Mouse (Mus musculus) liver, embryonic 16.5 days (tissue): Measurements from ENCODE around the gene Ranbp3l. TPM values are rescaled to one million over a fixed set of nuclear protein-coding genes. Genes with fewer than 3 reads are reported as not detected.

Experiments used
- ATAC-seq: fragments of 200-750 bp; cut with Nextera tagmentation; 2 replicates; pipeline ENCODE4 v1.8.0; 2017; ENCODE audit warnings: low read depth, mild to moderate bottlenecking, moderate number of reproducible peaks, moderate library complexity
- H3K27ac ChIP-seq: fragments of 300-500 bp; sonication (generic); 2 replicates; pipeline ENCODE4 v1.5.1; 2014; ENCODE audit warnings: mild to moderate bottlenecking, low read length
- H3K27me3 ChIP-seq: fragments of 300-500 bp; sonication (generic); 2 replicates; pipeline ENCODE4 v1.6.1; 2014; ENCODE audit warnings: low read depth, low read length, mixed read lengths; ENCODE audit not compliant: control insufficient read depth, insufficient read depth
- H3K36me3 ChIP-seq: fragments of 300-500 bp; sonication (generic); 2 replicates; pipeline ENCODE4 v1.6.1; 2014; ENCODE audit warnings: mild to moderate bottlenecking; ENCODE audit not compliant: control insufficient read depth, insufficient read depth
- H3K4me1 ChIP-seq: fragments of 300-500 bp; sonication (generic); 2 replicates; pipeline ENCODE4 v1.6.1; 2014; ENCODE audit warnings: low read depth, low read length, mixed read lengths; ENCODE audit not compliant: control insufficient read depth
- H3K4me2 ChIP-seq: fragments of 300-500 bp; sonication (generic); 2 replicates; pipeline ENCODE4 v1.6.1; 2014; ENCODE audit warnings: low read depth, low read length, mixed read lengths
- H3K4me3 ChIP-seq: fragments of 300-500 bp; sonication (generic); 2 replicates; pipeline ENCODE4 v1.5.1; 2014; ENCODE audit warnings: low read depth, mild to moderate bottlenecking, low read length
- H3K9ac ChIP-seq: fragments of 300-500 bp; sonication (generic); 2 replicates; pipeline ENCODE4 v1.6.1; 2014; ENCODE audit warnings: low read depth, low read length
- H3K9me3 ChIP-seq: fragments of 300-500 bp; sonication (generic); replicated peaks from 2 replicates; pipeline ENCODE4 v1.6.1; 2016; ENCODE audit warnings: low read length; ENCODE audit not compliant: control insufficient read depth
- WGBS: fragments of 180-500 bp; shearing (Covaris S2); extraction: QIAGEN DNeasy Blood & Tissue Kit; methylation state at CpG from one replicate; pipeline ENCODE4 v1.1.7; 2014; ENCODE audit not compliant: insufficient replicate concordance; 5-methylcytosine and 5-hydroxymethylcytosine counted together
- polyA plus RNA-seq: library from polyadenylated mRNA; unstranded; fragments of >200 nt; fragmentation: Nextera tagmentation; extraction: Ambion mirVana; gene quantifications from 2 replicates; pipeline ENCODE4 v1.2.1, GENCODE M21; 2015

Gene Ranbp3l
- polyA plus RNA-seq, 1 experiment from 2014 or later = 1.1 TPM

GRCm38 (mm10) chr15:9100446-9101077 lies 132.8 kb downstream of the Ranbp3l start:
- 95% methylated on average over 10 of the region's 10 CpGs for WGBS
- ATAC-seq = no peak

GRCm38 (mm10) chr15:9106303-9107074 lies 138.7 kb downstream of the Ranbp3l start:
- Histone ChIP-seq H3K27me3 (no peaks in the 10 kb centered on the region), H3K9me3 (no peaks in the 10 kb centered on the region), H3K4me1 (no peaks in the 10 kb centered on the region), H3K36me3 (peaks cover 74% of the 10 kb centered on the region), H3K9ac (no peak overlapping the region), H3K4me3 (no peak overlapping the region), H3K27ac (no peak overlapping the region), H3K4me2 (no peak overlapping the region)
- no peak for ATAC-seq
- 80% methylated on average over 13 of the region's 13 CpGs for WGBS

More at GRCm38 (mm10) chr15:9100446-9101077, 132.8 kb downstream of the Ranbp3l start:
- Histone ChIP-seq H3K27me3 (no peaks in the 10 kb centered on the region), H3K4me2 (no peak overlapping the region), H3K9me3 (no peaks in the 10 kb centered on the region), H3K4me3 (no peak overlapping the region), H3K27ac (no peak overlapping the region), H3K9ac (no peak overlapping the region), H3K4me1 (no peaks in the 10 kb centered on the region; the same call in none of the 2 replicates), H3K36me3 (peaks cover 94% of the 10 kb centered on the region)

DNA sequence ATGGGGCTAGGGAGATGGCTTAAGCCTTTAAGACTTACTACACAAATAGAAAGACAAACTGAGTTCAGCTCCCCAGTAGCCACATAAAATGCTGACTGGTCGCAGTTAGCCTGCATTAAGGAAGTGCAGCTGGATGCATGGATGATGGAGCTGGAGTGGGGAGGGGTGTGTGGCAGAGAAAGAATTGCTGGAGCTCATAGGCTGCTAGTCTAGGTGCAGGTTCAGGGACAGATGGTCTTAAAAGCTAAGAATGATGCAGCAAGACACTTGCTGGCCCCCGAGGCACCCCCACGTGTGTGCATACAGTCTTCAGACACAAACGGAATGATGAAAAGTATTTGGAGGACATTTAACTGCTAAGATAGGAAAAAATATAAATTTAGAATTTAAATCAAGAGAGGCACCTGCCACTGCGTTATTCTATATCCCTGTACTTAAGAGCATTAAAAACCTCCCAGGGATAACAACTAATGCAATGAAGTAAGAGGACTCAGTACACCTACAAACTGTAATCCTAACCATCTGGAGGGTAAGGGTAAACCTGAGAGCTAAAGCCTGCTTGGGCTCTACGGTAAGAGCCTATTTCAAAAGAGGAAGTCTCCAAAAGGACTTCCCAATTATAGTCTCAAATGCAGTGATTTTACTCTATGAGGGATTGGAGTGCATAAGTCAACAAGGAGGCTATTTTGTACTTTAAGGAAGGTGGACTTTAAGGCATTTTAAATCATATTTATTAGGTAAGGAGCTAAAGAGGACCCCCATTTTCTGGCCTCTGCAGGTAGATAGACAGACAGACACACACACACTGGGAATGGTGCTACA lies 143.0 kb downstream of the Ranbp3l start:
- H3K4me3 ChIP-seq = no peak overlapping the region
- 79% methylated on average over 6 of the region's 6 CpGs for WGBS
- peaks cover 62% of the 10 kb centered on the region for H3K36me3 ChIP-seq
- no peak overlapping the region for H3K27ac ChIP-seq
- H3K4me2 ChIP-seq = no peak overlapping the region
- no peak for ATAC-seq
- H3K9ac ChIP-seq = no peak overlapping the region
- no peaks in the 10 kb centered on the region for H3K4me1 ChIP-seq
- no peaks in the 10 kb centered on the region for H3K27me3 ChIP-seq
- no peaks in the 10 kb centered on the region for H3K9me3 ChIP-seq

DNA sequence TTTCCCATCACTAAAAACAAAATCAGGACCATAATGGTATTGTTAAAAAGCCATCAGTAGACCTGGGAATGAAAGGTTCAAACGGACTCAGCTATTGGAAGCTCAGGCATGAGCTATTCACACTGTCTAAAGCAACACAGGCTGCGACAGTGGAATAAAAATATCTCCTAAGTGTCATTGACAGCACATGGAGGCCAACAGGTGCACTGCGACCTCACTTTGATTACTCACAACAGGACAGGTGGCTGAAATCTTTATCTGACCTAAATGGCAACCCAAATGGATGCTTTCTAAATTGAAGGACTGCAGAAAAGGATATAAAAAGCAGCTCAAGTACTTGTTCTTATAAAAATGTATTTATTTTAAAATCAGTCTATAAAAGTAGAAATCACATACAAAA lies 143.9 kb downstream of the Ranbp3l start:
- Histone ChIP-seq H3K4me2 (no peak overlapping the region), H3K4me3 (no peak overlapping the region), H3K36me3 (peaks cover 65% of the 10 kb centered on the region), H3K27me3 (no peaks in the 10 kb centered on the region), H3K9ac (no peak overlapping the region), H3K9me3 (no peaks in the 10 kb centered on the region), H3K4me1 (no peaks in the 10 kb centered on the region), H3K27ac (no peak overlapping the region)
- 88% methylated on average over 3 of the region's 3 CpGs for WGBS
- ATAC-seq = no peak

DNA sequence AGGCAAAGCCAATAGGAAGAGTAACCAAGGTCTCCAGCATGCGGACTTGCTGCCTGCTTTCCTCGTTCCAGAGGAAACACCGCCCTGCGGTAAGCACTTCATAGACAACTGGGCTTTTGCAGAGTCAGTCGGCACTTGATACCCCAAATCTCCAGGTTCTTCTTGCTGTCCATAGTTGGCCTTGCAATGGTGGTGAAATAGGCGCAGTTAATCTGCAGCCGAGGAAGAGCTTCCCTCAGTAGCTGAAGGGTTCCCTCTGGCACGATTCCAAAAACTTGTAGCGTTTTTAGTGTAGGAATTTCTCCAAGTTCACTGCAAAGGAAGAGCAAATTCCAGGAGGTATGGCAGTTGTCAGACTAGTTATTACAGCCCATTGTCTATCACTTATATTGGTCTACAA lies 145.8 kb downstream of the Ranbp3l start:
- no peak overlapping the region for H3K4me2 ChIP-seq
- H3K27ac ChIP-seq = peak overlapping the region; percentile 55

DNA sequence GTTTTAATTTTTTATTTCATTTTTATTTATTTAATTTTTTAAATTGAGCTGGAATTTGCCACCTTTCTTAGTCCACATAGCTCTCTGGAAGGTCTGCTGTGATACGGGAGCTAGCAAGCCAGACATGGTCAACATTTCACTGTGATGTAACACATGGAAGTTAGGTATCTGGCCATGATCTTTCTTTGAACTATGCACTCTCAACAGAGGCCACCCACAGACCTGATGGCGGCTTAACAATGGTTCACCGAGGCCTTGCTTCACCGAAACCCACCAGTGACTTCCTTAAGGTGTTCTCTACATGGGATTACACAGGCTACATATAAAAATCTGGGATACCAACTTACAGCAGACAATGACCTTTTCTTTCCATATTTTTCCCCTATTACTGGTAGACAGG lies 146.4 kb downstream of the Ranbp3l start:
- Histone ChIP-seq H3K4me2 (no peak overlapping the region), H3K27ac (peak overlapping the region; percentile 55), H3K4me1 (no peaks in the 10 kb centered on the region), H3K4me3 (no peak overlapping the region), H3K36me3 (peaks cover 57% of the 10 kb centered on the region), H3K9me3 (no peaks in the 10 kb centered on the region), H3K27me3 (no peaks in the 10 kb centered on the region), H3K9ac (no peak overlapping the region)
- peak; percentile 75 for ATAC-seq
- WGBS = 79% methylated on average over 4 of the region's 4 CpGs

More for the DNA sequence above, 145.8 kb downstream of the Ranbp3l start:
- H3K4me1 ChIP-seq = no peaks in the 10 kb centered on the region
- H3K9ac ChIP-seq = no peak overlapping the region
- no peak overlapping the region for H3K4me3 ChIP-seq
- ATAC-seq = no peak
- H3K36me3 ChIP-seq = peaks cover 57% of the 10 kb centered on the region
- 76% methylated on average over 9 of the region's 9 CpGs for WGBS
- no peaks in the 10 kb centered on the region for H3K9me3 ChIP-seq
- no peaks in the 10 kb centered on the region for H3K27me3 ChIP-seq

DNA sequence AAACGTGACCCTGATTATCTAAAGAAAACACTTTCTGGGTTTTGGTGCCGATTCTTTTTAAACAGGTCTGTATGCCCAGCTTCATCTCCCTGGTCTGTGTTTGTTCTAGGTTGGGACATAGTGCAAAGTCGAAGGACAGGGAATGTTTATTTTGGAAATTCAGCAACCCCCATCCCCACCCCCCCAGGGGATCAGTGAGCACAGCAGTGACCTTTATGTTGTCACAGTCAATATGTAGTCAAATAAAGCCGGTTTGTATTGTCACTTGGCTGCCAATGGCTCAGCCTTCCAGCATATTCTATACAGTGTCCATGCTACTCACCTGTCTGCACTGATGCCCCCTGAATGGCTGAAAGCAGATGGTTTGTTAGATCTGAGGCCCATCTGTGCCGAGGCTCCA lies 146.8 kb downstream of the Ranbp3l start:
- Histone ChIP-seq H3K36me3 (peaks cover 61% of the 10 kb centered on the region), H3K27me3 (no peaks in the 10 kb centered on the region), H3K9ac (no peak overlapping the region), H3K4me3 (no peak overlapping the region), H3K4me1 (no peaks in the 10 kb centered on the region), H3K4me2 (no peak overlapping the region), H3K27ac (peak overlapping the region; percentile 54), H3K9me3 (no peaks in the 10 kb centered on the region)
- WGBS = 68% methylated on average over 5 of the region's 5 CpGs
- peak; percentile 87 for ATAC-seq
